Mouse (Mus musculus) intestine, postnatal 0 days (tissue): ENCODE data around the gene Hnrnpdl. TPM values are rescaled to one million over a fixed set of nuclear protein-coding genes. Genes with fewer than 3 reads are reported as not detected.

Experiments
- ATAC-seq: fragments of 200-750 bp; cut with Nextera tagmentation; 2 replicates; pipeline ENCODE4 v1.8.0; 2017; ENCODE audit warnings: mild to moderate bottlenecking, moderate TSS enrichment, moderate library complexity
- H3K27ac ChIP-seq: fragments of 300-500 bp; sonication (generic); 2 replicates; pipeline ENCODE4 v1.5.1; 2014; ENCODE audit warnings: mild to moderate bottlenecking, low read depth, low read length, moderate library complexity
- H3K27me3 ChIP-seq: fragments of 300-500 bp; sonication (generic); replicated peaks from 2 replicates; pipeline ENCODE4 v1.6.1; 2014; ENCODE audit warnings: low read length, mixed read lengths; ENCODE audit not compliant: control insufficient read depth, insufficient read depth
- H3K36me3 ChIP-seq: fragments of 300-500 bp; sonication (generic); 2 replicates; pipeline ENCODE4 v1.6.1; 2014; ENCODE audit warnings: mild to moderate bottlenecking, moderate library complexity; ENCODE audit not compliant: control insufficient read depth, insufficient read depth
- H3K4me1 ChIP-seq: fragments of 300-500 bp; sonication (generic); replicated peaks from 2 replicates; pipeline ENCODE4 v1.6.1; 2014; ENCODE audit warnings: antibody characterized with exemption, low read length, mixed read lengths; ENCODE audit not compliant: control insufficient read depth, insufficient read depth
- H3K4me2 ChIP-seq: fragments of 300-500 bp; sonication (generic); replicated peaks from 2 replicates; pipeline ENCODE4 v1.6.1; 2014; ENCODE audit warnings: low read depth, mild to moderate bottlenecking, moderate library complexity
- H3K4me3 ChIP-seq: fragments of 300-500 bp; sonication (generic); 2 replicates; pipeline ENCODE4 v1.5.1; 2014; ENCODE audit warnings: low read depth, low read length
- H3K9ac ChIP-seq: fragments of 300-500 bp; sonication (generic); 2 replicates; pipeline ENCODE4 v1.6.1; 2014; ENCODE audit warnings: mild to moderate bottlenecking, low read depth, low read length
- H3K9me3 ChIP-seq: fragments of 300-500 bp; sonication (generic); 2 replicates; pipeline ENCODE4 v1.6.1; 2016; ENCODE audit warnings: mixed run types; ENCODE audit not compliant: control insufficient read depth
- CTCF ChIP-seq: sonication (generic); IDR thresholded peaks from 2 replicates; pipeline ENCODE4 v1.5.1; 2016; ENCODE audit warnings: low read depth, mild to moderate bottlenecking, control low read depth, antibody characterized with exemption, moderate library complexity
- WGBS: fragments of 180-500 bp; shearing (Covaris S2); extraction: QIAGEN DNeasy Blood & Tissue Kit; methylation state at CpG from one replicate; pipeline ENCODE4 v1.1.7; 2014; 5-methylcytosine and 5-hydroxymethylcytosine counted together
- polyA plus RNA-seq: library from polyadenylated mRNA; unstranded; fragments of >200 nt; fragmentation: Nextera tagmentation; extraction: Ambion mirVana; gene quantifications from 2 replicates; pipeline ENCODE4 v1.2.1, GENCODE M21; 2015

Gene Hnrnpdl
- polyA plus RNA-seq, 1 experiment from 2014 or later, result 61.6 TPM

DNA sequence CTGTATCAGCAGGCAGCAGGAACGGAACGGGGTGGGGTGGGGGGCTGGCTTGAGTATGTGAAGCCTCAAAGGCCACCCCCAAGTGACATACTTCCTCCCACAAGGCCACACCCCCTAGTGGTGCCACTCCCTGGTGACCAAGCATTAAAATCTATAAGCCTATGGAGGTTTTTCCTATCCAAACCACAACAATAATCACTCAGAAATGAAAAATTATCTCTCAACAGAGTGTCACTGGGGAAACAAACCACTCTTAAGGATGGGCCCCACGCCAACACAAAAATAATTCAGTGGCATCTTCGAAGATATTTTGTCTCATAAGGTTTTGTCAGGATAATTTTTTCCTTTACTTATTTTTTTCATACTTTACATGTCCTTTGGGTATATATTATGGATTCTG is 35.6 kb downstream of the Hnrnpdl start:
- Histone ChIP-seq H3K27ac (no peak overlapping the region), H3K4me3 (no peak overlapping the region), H3K4me1 (peaks cover 7% of the 10 kb centered on the region), H3K4me2 (no peak overlapping the region), H3K27me3 (no peaks in the 10 kb centered on the region), H3K36me3 (no peaks in the 10 kb centered on the region), H3K9ac (no peak overlapping the region), H3K9me3 (no peaks in the 10 kb centered on the region)
- WGBS, result 83% methylated on average over 4 of the region's 4 CpGs
- TF ChIP-seq CTCF, result no peak
- ATAC-seq, result no peak

DNA sequence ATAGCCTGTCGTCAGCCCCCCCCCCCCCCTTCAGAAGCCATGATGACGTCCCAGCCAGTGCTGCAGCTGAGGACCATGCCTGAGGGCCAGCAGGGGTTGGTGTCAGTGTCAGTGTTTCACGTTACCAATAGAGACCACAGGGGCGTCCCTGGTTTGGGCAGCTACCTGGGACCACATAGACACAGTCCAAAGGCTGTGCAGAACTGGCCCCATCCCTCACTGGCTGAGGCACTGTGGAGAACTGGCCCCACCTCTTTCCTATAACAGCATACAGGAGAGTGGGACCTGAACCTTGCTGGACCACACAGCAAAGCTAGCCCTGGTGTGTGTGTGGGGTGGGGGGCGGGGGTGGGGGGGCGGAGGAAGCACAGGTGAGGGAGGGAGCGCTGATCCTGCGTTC is 39.0 kb downstream of the Hnrnpdl start:
- Histone ChIP-seq H3K27me3 (no peaks in the 10 kb centered on the region), H3K36me3 (no peaks in the 10 kb centered on the region), H3K4me3 (no peak overlapping the region), H3K4me2 (no peak overlapping the region), H3K27ac (no peak overlapping the region), H3K4me1 (no peaks in the 10 kb centered on the region; the same call in 1 of the 2 replicates), H3K9me3 (no peaks in the 10 kb centered on the region), H3K9ac (no peak overlapping the region)
- no peak for TF ChIP-seq CTCF
- 48% methylated on average over 8 of the region's 8 CpGs for WGBS
- no peak for ATAC-seq

DNA sequence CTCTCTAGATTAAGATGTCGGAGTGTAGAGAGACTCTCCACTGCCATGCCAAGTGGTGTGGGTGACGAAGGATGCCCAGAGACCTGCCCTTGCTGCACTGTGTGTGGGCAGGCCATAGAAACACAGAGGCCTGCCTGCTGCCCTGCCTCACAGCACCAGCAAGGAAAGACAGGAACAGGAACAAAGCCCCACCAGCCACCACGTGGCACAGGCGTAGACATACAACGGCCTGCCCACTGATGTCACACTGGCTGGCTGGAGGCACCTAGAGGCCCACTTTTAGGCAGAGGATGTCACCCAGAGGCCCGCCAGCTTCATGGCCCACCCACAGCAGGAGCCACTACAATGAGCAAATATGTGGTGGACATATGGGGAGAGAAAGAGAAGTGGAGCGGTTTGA is 39.4 kb downstream of the Hnrnpdl start:
- peak; percentile 7; the same call in 1 of the 2 replicates for ATAC-seq
- 77% methylated on average over 7 of the region's 7 CpGs for WGBS
- Histone ChIP-seq H3K9ac (no peak overlapping the region), H3K4me2 (no peak overlapping the region), H3K4me3 (no peak overlapping the region), H3K27ac (no peak overlapping the region), H3K9me3 (no peaks in the 10 kb centered on the region), H3K4me1 (no peaks in the 10 kb centered on the region; the same call in 1 of the 2 replicates), H3K36me3 (no peaks in the 10 kb centered on the region), H3K27me3 (no peaks in the 10 kb centered on the region)
- no peak for TF ChIP-seq CTCF

DNA sequence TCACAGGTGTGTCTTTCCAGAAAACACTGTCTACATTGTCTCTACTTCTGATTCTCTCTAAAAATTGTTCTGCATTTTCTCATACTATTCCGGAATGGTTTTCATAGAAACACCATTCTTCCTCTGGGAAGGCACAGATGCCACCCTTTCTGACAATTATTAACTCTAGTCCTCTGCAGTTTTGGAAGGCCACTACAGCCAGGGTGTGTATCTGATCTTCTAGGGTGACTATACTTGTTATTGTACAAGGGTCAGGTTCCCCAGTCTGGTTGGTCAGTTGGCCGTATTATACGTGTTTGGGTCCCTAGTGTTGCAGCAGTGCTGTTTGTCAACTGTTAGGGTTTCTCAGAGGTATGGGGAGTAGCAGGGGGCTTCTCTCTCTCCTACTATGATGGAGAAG is 44.8 kb downstream of the Hnrnpdl start:
- Histone ChIP-seq H3K4me1 (no peaks in the 10 kb centered on the region), H3K9me3 (no peaks in the 10 kb centered on the region), H3K27ac (peak overlapping the region; percentile 35; the same call in 1 of the 2 replicates), H3K36me3 (no peaks in the 10 kb centered on the region), H3K9ac (no peak overlapping the region), H3K27me3 (no peaks in the 10 kb centered on the region), H3K4me3 (no peak overlapping the region), H3K4me2 (peak overlapping the region; percentile 3; the same call in 1 of the 2 replicates)
- 0 out of 2 replicates have a peak, but pooled peaks have one; percentile 34 for ATAC-seq
- no peak for TF ChIP-seq CTCF
- WGBS, result 56% methylated on average over 3 of the region's 3 CpGs

DNA sequence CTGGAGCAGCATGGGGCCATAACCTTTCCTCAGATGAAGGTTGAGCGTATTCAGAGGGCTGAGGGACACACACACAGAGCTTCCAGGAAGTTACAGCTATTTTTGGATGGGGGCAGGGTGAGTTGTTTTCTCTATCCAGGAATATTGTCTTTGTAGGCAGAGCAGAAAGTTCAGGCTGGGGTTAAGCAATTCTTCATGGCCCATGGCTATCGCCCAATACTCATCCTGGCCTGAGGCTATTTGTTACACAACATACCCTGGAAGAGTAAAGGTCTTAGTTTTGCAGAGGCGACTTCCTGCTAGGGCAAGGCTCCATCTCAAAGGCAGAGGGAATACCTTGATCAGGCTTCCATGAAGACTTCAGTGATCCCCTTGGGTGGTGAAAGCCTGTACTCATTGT is 45.3 kb downstream of the Hnrnpdl start:
- Histone ChIP-seq H3K4me3 (no peak overlapping the region), H3K4me2 (peak overlapping the region; percentile 3; the same call in 1 of the 2 replicates), H3K36me3 (no peaks in the 10 kb centered on the region), H3K4me1 (no peaks in the 10 kb centered on the region), H3K27ac (peak overlapping the region; percentile 35; the same call in 1 of the 2 replicates), H3K9me3 (no peaks in the 10 kb centered on the region), H3K27me3 (no peaks in the 10 kb centered on the region), H3K9ac (no peak overlapping the region)
- 44% methylated on average over 3 of the region's 3 CpGs for WGBS
- no peak for TF ChIP-seq CTCF
- ATAC-seq, result peak; percentile 85

Other genes with a start within 250 kb of the Hnrnpdl start
- 0.31 TPM in 1 of 2 replicates, not detected in the other for gene Vamp9, start 133.4 kb downstream of the Hnrnpdl start, polyA plus RNA-seq
- 66.5 and 67.1 TPM in 2 replicates for gene Hnrnpd, start 60.7 kb downstream of the Hnrnpdl start, polyA plus RNA-seq
- gene 4930524J08Rik, start 60.6 kb downstream of the Hnrnpdl start, polyA plus RNA-seq, result 1.5 and 2.4 TPM in 2 replicates
- gene Enoph1, start 321 bp upstream of the Hnrnpdl start, polyA plus RNA-seq, result 26.6 TPM in 2 replicates
- gene Tmem150c, start 120.1 kb upstream of the Hnrnpdl start, polyA plus RNA-seq, result 0.93 and 1.1 TPM in 2 replicates